Mouse (Mus musculus): ENCODE data around the gene Esx1. TPM values are rescaled to one million over a fixed set of nuclear protein-coding genes. Genes with fewer than 3 reads are reported as not detected.

Esx1 gene
- polyA plus RNA-seq, 1 experiment from 2014 or later: not detected

Other genes starting within 250 kb of the Esx1 start
- not detected in 2 replicates for gene H2bfm, start 194.8 kb downstream of the Esx1 start, polyA plus RNA-seq (2014; fragmentation: Nextera tagmentation; extraction: Ambion mirVana)
- 52.9 and 64.3 TPM in 2 replicates for gene Tmsb15b2, start 146.6 kb downstream of the Esx1 start, polyA plus RNA-seq (2014; fragmentation: Nextera tagmentation; extraction: Ambion mirVana)
- gene Tmsb15l, start 145.2 kb downstream of the Esx1 start, polyA plus RNA-seq (2014; fragmentation: Nextera tagmentation; extraction: Ambion mirVana): 1.8 and 6.2 TPM in 2 replicates
- gene Tmsb15b1, start 145.2 kb downstream of the Esx1 start, polyA plus RNA-seq (2014; fragmentation: Nextera tagmentation; extraction: Ambion mirVana): 26.8 and 30.7 TPM in 2 replicates
- gene Zcchc18, start 128.9 kb downstream of the Esx1 start, polyA plus RNA-seq (2014; fragmentation: Nextera tagmentation; extraction: Ambion mirVana): 21.5 and 23.3 TPM in 2 replicates
- gene Slc25a53, start 83.8 kb downstream of the Esx1 start, polyA plus RNA-seq (2014; fragmentation: Nextera tagmentation; extraction: Ambion mirVana): 9.8 and 13.6 TPM in 2 replicates
- gene Fam199x, start 72.5 kb downstream of the Esx1 start, polyA plus RNA-seq (2014; fragmentation: Nextera tagmentation; extraction: Ambion mirVana): 7.5 TPM in 2 replicates

Measured in embryonic facial prominence, embryonic 14.5 days (tissue).